Comparison of ENCODE assay signal across 8 mouse cellular contexts in genomic region chr10:18055009-18055695, GRCm38 (mm10). TPM values are rescaled to one million over a fixed set of nuclear protein-coding genes. Genes with fewer than 3 reads are reported as not detected.
DNase-seq lines count a peak whose midpoint lies in the region; ATAC-seq lines count a peak whose summit lies in the region.

No protein-coding gene starts in this region.

- H3K4me1 ChIP-seq in forebrain, embryonic 14.5 days (ENCODE audit: control insufficient read depth, insufficient read depth, low read length): peaks cover 16% of the 10 kb centered on the region; the same call in 1 of the 2 replicates
- peaks cover 6% of the 10 kb centered on the region for H3K4me1 ChIP-seq in liver, embryonic 16.5 days (ENCODE audit: control insufficient read depth, low read depth, low read length)
- H3K4me1 ChIP-seq in neural tube, embryonic 13.5 days (replicated peaks): peaks cover 32% of the 10 kb centered on the region

- no peaks in the 10 kb centered on the region for H3K36me3 ChIP-seq in forebrain, embryonic 14.5 days (ENCODE audit: control insufficient read depth, insufficient read depth, low read length)
- H3K36me3 ChIP-seq in liver, embryonic 16.5 days (ENCODE audit: control insufficient read depth, insufficient read depth): no peaks in the 10 kb centered on the region
- no peaks in the 10 kb centered on the region for H3K36me3 ChIP-seq in neural tube, embryonic 13.5 days

- peak overlapping the region; percentile 94 for H3K27ac ChIP-seq in forebrain, embryonic 14.5 days (ENCODE audit: low read depth, low read length)
- peak overlapping the region; percentile 75 for H3K27ac ChIP-seq in liver, embryonic 16.5 days (ENCODE audit: low read length)
- H3K27ac ChIP-seq in neural tube, embryonic 13.5 days (replicated peaks): peak overlapping the region; percentile 98

- WGBS in forebrain, embryonic 14.5 days: 3% methylated on average over 48 of the region's 61 CpGs
- 3% methylated on average over 61 of the region's 61 CpGs for WGBS in large intestine, adult 2 months
- whole genome bisulfite sequencing in liver, embryonic 16.5 days (ENCODE audit: insufficient replicate concordance): 3% methylated on average over 58 of the region's 61 CpGs
- WGBS in neural tube, embryonic 13.5 days: 3% methylated on average over 61 of the region's 61 CpGs

- no peaks in the 10 kb centered on the region for H3K27me3 ChIP-seq in forebrain, embryonic 14.5 days (replicated peaks; ENCODE audit: control insufficient read depth, insufficient read depth, low read length)
- no peaks in the 10 kb centered on the region for H3K27me3 ChIP-seq in liver, embryonic 16.5 days (ENCODE audit: control insufficient read depth, insufficient read depth, low read depth, low read length)
- H3K27me3 ChIP-seq in neural tube, embryonic 13.5 days: no peaks in the 10 kb centered on the region

- H3K9ac ChIP-seq in forebrain, embryonic 14.5 days (ENCODE audit: low read length): peak overlapping the region; percentile 98
- peak overlapping the region; percentile 83 for H3K9ac ChIP-seq in liver, embryonic 16.5 days (ENCODE audit: low read depth, low read length)
- H3K9ac ChIP-seq in neural tube, embryonic 13.5 days: peak overlapping the region; percentile 98

- intact Hi-C loops in heart, postnatal 14 days (cut with DNase I): loop anchor here (1.0 to 10.0 kb wide), 4 partner anchors 52 to 470 kb away; no protein-coding TSS in a partner anchor

- H3K4me3 ChIP-seq in forebrain, embryonic 14.5 days (ENCODE audit: low read depth, low read length): peak overlapping the region; percentile 96
- peak overlapping the region; percentile 84 for H3K4me3 ChIP-seq in liver, embryonic 16.5 days (ENCODE audit: low read depth, low read length)
- peak overlapping the region; percentile 92 for H3K4me3 ChIP-seq in neural tube, embryonic 13.5 days

- H3K9me3 ChIP-seq in forebrain, embryonic 14.5 days (replicated peaks; ENCODE audit: control insufficient read depth, low read length): no peaks in the 10 kb centered on the region
- H3K9me3 ChIP-seq in liver, embryonic 16.5 days (replicated peaks; ENCODE audit: control insufficient read depth, low read length): no peaks in the 10 kb centered on the region
- no peaks in the 10 kb centered on the region for H3K9me3 ChIP-seq in neural tube, embryonic 13.5 days

- peak; percentile 75 for DNase-seq in ES-CJ7 (ENCODE audit: low read depth, low spot score)
- DNase-seq in forebrain, embryonic 14.5 days (ENCODE audit: low spot score): peak; percentile 92
- DNase-seq in heart, postnatal 14 days: peak; percentile 89
- peak; percentile 38 for DNase-seq in large intestine, adult 2 months (ENCODE audit: low read depth, low spot score)
- DNase-seq in telencephalon, adult 2 months (ENCODE audit: low read depth, low spot score): peak; percentile 55

- peak; percentile 98 for ATAC-seq in cerebellum, adult (ENCODE audit: insufficient number of reproducible peaks, low FRiP score, low TSS enrichment)
- ATAC-seq in forebrain, embryonic 14.5 days: peak; percentile 97
- peak; percentile 93 for ATAC-seq in liver, embryonic 16.5 days (ENCODE audit: low read depth)
- ATAC-seq in neural tube, embryonic 13.5 days (ENCODE audit: low read depth): peak; percentile 98

- peak overlapping the region; percentile 59 for H3K4me2 ChIP-seq in forebrain, embryonic 14.5 days (ENCODE audit: low read length)
- H3K4me2 ChIP-seq in liver, embryonic 16.5 days (ENCODE audit: low read depth, low read length): peak overlapping the region; percentile 88
- peak overlapping the region; percentile 73 for H3K4me2 ChIP-seq in neural tube, embryonic 13.5 days

RNA-seq across cellular contexts. Expression of gene Reps1, which starts 0.5 kb away (rescaled TPM):
- polyA plus RNA-seq in forebrain, embryonic 14.5 days (2014; fragmentation: Nextera tagmentation; extraction: Ambion mirVana): 18.5 and 18.7 TPM in 2 replicates
- total RNA-seq in heart, postnatal 14 days (2021): 10 to 100 TPM; 30.8 to 31.7 TPM
- 22.1 and 25.5 TPM in 2 replicates for polyA plus RNA-seq in large intestine, adult 2 months (2012; rRNA removed)
- 2.7 and 3.0 TPM in 2 replicates for polyA plus RNA-seq in liver, embryonic 16.5 days (2015; fragmentation: Nextera tagmentation; extraction: Ambion mirVana)
- polyA plus RNA-seq in neural tube, embryonic 13.5 days (2015; fragmentation: Nextera tagmentation; extraction: Ambion mirVana): 16.7 and 22.3 TPM in 2 replicates

RNA-seq across cellular contexts. Expression of gene Abracl, which starts 32.1 kb away (rescaled TPM):
- 235 and 270 TPM in 2 replicates for polyA plus RNA-seq in forebrain, embryonic 14.5 days (2014; fragmentation: Nextera tagmentation; extraction: Ambion mirVana)
- total RNA-seq in heart, postnatal 14 days (2021): 10 to 100 TPM; 35.3 to 48.4 TPM
- polyA plus RNA-seq in large intestine, adult 2 months (2012; rRNA removed): 17.3 and 23.6 TPM in 2 replicates
- 35.1 and 42.4 TPM in 2 replicates for polyA plus RNA-seq in liver, embryonic 16.5 days (2015; fragmentation: Nextera tagmentation; extraction: Ambion mirVana)
- 99.0 and 103 TPM in 2 replicates for polyA plus RNA-seq in neural tube, embryonic 13.5 days (2015; fragmentation: Nextera tagmentation; extraction: Ambion mirVana)

Comparison
In these comparisons a context has a peak if more than half of its experiments do, and no peak if none do; other contexts are left out.
1. Peak in every context shown above with its lines: DNase-seq, ATAC-seq, H3K4me3 ChIP-seq and H3K27ac ChIP-seq.
2. DNase-seq: peak in every context shown above with its lines; median percentile 92 in forebrain, embryonic 14.5 days; 89 in heart, postnatal 14 days; 75 in ES-CJ7; 55 in telencephalon, adult 2 months; 38 in large intestine, adult 2 months.